Mouse (Mus musculus) small intestine, adult 2 months (tissue): ENCODE data around the gene Naaladl1.

Experiments used
- CTCF ChIP-seq: fragments of 200-500 bp; IDR thresholded peaks from 2 replicates; pipeline ENCODE4 v1.5.1; 2012; ENCODE audit warnings: low read depth, mild to moderate bottlenecking, control low read depth, inconsistent platforms, low read length, moderate library complexity, mixed read lengths; ENCODE audit not compliant: insufficient replicate concordance, insufficient read length; ENCODE audit errors: extremely low read depth
- POLR2A ChIP-seq: fragments of 200-500 bp; IDR thresholded peaks from 2 replicates; pipeline ENCODE4 v1.6.1; 2012; ENCODE audit warnings: low read depth, mild to moderate bottlenecking, control low read depth, inconsistent platforms, low read length, moderate library complexity

- TF ChIP-seq POLR2A (no peak), CTCF (no peak)
These were observed 31.7 kb upstream of the Naaladl1 start for GRCm38 (mm10) chr19:6073889-6074288.
